Mouse (Mus musculus): Measurements from ENCODE around the gene Nap1l1.

- TF ChIP-seq CTCF (IDR thresholded peaks at IDR 0.05; ENCODE audit: low read depth) (no peak), EP300 (IDR thresholded peaks at IDR 0.05; ENCODE audit: low read depth) (no peak)
Observed at GRCm38 (mm10) chr10:111528283-111528682, 55.3 kb downstream of the Nap1l1 start.
